Mouse (Mus musculus) embryonic facial prominence, embryonic 15.5 days (tissue): ENCODE results near the gene Apoa2. TPM values are rescaled to one million over a fixed set of nuclear protein-coding genes. Genes with fewer than 3 reads are reported as not detected.
A peak's percentile ranks its signal among the peaks of the same experiment; 100 is the strongest.

Experiments
- ATAC-seq: fragments of 200-750 bp; cut with Nextera tagmentation; 2 replicates; pipeline ENCODE4 v1.8.0; 2017; ENCODE audit warnings: low read depth, moderate TSS enrichment; ENCODE audit not compliant: insufficient number of reproducible peaks, low FRiP score, low TSS enrichment
- H3K27ac ChIP-seq: fragments of 300-500 bp; sonication (generic); replicated peaks from 2 replicates; pipeline ENCODE4 v1.5.1; 2015; ENCODE audit warnings: mild to moderate bottlenecking, inconsistent platforms
- H3K27me3 ChIP-seq: fragments of 300-500 bp; sonication (generic); 2 replicates; pipeline ENCODE4 v1.6.1; 2015; ENCODE audit warnings: inconsistent platforms
- H3K36me3 ChIP-seq: fragments of 300-500 bp; sonication (generic); 2 replicates; pipeline ENCODE4 v1.6.1; 2015; ENCODE audit warnings: mild to moderate bottlenecking, inconsistent platforms
- H3K4me1 ChIP-seq: fragments of 300-500 bp; sonication (generic); 2 replicates; pipeline ENCODE4 v1.6.1; 2015; ENCODE audit warnings: inconsistent platforms
- H3K4me2 ChIP-seq: fragments of 300-500 bp; sonication (generic); replicated peaks from 2 replicates; pipeline ENCODE4 v1.6.1; 2015; ENCODE audit warnings: mild to moderate bottlenecking, inconsistent platforms
- H3K4me3 ChIP-seq: fragments of 300-500 bp; sonication (generic); replicated peaks from 2 replicates; pipeline ENCODE4 v1.5.1; 2015; ENCODE audit warnings: mild to moderate bottlenecking, inconsistent platforms
- H3K9ac ChIP-seq: fragments of 300-500 bp; sonication (generic); 2 replicates; pipeline ENCODE4 v1.6.1; 2015; ENCODE audit warnings: inconsistent platforms
- H3K9me3 ChIP-seq: fragments of 300-500 bp; sonication (generic); replicated peaks from 2 replicates; pipeline ENCODE4 v1.6.1; 2016; ENCODE audit warnings: inconsistent platforms
- WGBS: fragments of 180-500 bp; shearing (Covaris S2); methylation state at CpG from one replicate; pipeline ENCODE4 v1.1.7; 2015; 5-methylcytosine and 5-hydroxymethylcytosine counted together
- polyA plus RNA-seq: library from polyadenylated mRNA; unstranded; fragments of >200 nt; fragmentation: Nextera tagmentation; extraction: Ambion mirVana; gene quantifications from 2 replicates; pipeline ENCODE4 v1.2.1, GENCODE M21; 2015

Apoa2 gene
- polyA plus RNA-seq, 1 experiment from 2014 or later, result 1.9 TPM

GRCm38 (mm10) chr1:171212854-171213253, 12.0 kb upstream of the Apoa2 start:
- Histone ChIP-seq H3K9me3 (no peaks in the 10 kb centered on the region), H3K4me2 (no peak overlapping the region), H3K36me3 (no peaks in the 10 kb centered on the region), H3K27me3 (no peaks in the 10 kb centered on the region), H3K4me1 (no peaks in the 10 kb centered on the region), H3K4me3 (no peak overlapping the region), H3K9ac (no peak overlapping the region), H3K27ac (no peak overlapping the region)
- no peak for ATAC-seq
- WGBS, result 39% methylated on average over 3 of the region's 3 CpGs

DNA sequence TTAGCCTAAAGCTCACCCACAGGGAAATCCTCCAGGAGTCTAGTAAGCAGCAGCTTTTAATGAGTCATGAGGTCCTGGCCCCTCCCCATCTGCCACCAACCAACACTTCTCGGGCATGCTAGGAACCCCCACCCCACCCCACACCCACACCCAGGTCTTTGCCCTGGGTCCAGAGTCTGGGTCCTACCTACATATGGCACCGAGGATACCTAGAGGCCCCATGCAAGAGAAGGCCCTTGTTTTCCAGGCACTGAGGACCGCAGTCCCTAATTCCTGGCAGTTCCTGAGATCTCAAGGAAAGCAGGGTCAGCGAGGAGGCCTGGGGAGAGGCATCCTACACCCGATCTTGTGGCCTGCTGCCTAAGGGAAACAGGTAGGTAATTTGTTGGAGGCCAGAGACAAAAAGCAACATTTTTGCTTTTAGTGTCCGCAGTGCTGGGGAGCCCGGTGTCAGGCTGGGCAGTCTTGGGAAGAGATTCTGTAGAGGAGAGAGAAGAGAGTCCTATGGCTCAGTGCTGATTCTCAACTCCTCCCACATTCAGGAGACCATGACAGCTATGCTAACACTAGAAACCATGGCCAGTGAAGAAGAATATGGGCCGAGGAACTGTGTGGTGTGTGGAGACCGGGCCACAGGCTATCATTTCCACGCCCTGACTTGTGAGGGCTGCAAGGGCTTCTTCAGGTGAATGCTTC, 10.9 kb upstream of the Apoa2 start, which contains the start of gene Nr1i3:
Gene Nr1i3, plus strand, starts transcription at position 170 of the 696 bp plus-strand sequence.
- Histone ChIP-seq H3K4me1 (no peaks in the 10 kb centered on the region), H3K9me3 (no peaks in the 10 kb centered on the region), H3K4me3 (no peak within 1 kb of the TSS), H3K27me3 (no peaks in the 10 kb centered on the region), H3K9ac (no peak within 1 kb of the TSS), H3K4me2 (no peak within 1 kb of the TSS), H3K27ac (no peak within 1 kb of the TSS), H3K36me3 (peaks cover 5% of the 10 kb centered on the region; the same call in 1 of the 2 replicates)
- ATAC-seq, result no peak
- WGBS, result 71% methylated on average over 10 of the region's 10 CpGs

DNA sequence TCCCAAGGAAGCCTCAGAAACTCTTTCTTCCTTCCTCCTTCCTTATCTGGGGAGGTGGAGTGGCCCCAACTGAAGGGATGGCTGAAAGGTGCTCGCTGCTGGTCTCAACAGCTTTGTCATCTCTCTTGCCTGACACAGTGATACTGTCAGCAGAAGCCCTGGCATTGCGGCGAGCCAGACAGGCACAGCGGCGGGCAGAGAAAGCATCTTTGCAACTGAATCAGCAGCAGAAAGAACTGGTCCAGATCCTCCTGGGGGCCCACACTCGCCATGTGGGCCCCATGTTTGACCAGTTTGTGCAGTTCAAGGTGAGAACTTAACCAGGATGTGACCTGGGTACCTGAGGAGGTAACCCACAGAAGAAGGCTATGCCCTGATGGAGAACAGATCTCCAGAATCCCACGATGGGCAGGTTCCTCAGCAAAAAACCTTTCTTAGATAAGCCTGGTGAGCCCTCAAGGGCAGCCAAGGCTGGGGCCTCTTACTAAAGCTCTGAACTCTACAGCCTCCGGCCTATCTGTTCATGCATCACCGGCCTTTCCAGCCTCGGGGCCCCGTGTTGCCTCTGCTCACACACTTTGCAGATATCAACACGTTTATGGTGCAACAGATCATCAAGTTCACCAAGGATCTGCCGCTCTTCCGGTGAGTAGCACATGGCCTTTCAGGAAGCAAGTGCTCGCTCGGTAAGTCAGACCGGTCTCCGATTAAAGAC, 8.5 kb upstream of the Apoa2 start:
- WGBS, result 86% methylated on average over 18 of the region's 18 CpGs
- Histone ChIP-seq H3K4me2 (no peak overlapping the region), H3K27ac (no peak overlapping the region), H3K4me1 (peaks cover 6% of the 10 kb centered on the region), H3K4me3 (no peak overlapping the region), H3K9me3 (no peaks in the 10 kb centered on the region), H3K36me3 (peaks cover 14% of the 10 kb centered on the region; the same call in 1 of the 2 replicates), H3K27me3 (no peaks in the 10 kb centered on the region), H3K9ac (no peak overlapping the region)
- no peak for ATAC-seq

GRCm38 (mm10) chr1:171220871-171221270, 4.0 kb upstream of the Apoa2 start:
- H3K9ac ChIP-seq, result no peak overlapping the region

GRCm38 (mm10) chr1:171221281-171222193, 3.3 kb upstream of the Apoa2 start:
- Histone ChIP-seq H3K36me3 (peaks cover 14% of the 10 kb centered on the region; the same call in 1 of the 2 replicates), H3K4me3 (peak overlapping the region; percentile 72), H3K4me2 (peak overlapping the region; percentile 86), H3K27ac (no peak overlapping the region), H3K9me3 (no peaks in the 10 kb centered on the region), H3K9ac (peak overlapping the region; percentile 31), H3K27me3 (no peaks in the 10 kb centered on the region), H3K4me1 (peaks cover 12% of the 10 kb centered on the region)
- no peak for ATAC-seq
- 6% methylated on average over 22 of the region's 22 CpGs for WGBS

More at GRCm38 (mm10) chr1:171220871-171221270, 4.0 kb upstream of the Apoa2 start:
- 4% methylated on average over 10 of the region's 10 CpGs for WGBS
- Histone ChIP-seq H3K9me3 (no peaks in the 10 kb centered on the region), H3K36me3 (peaks cover 14% of the 10 kb centered on the region; the same call in 1 of the 2 replicates), H3K4me1 (peaks cover 12% of the 10 kb centered on the region), H3K4me3 (peak overlapping the region; percentile 72; the same call in 1 of the 2 replicates), H3K27ac (no peak overlapping the region), H3K27me3 (no peaks in the 10 kb centered on the region), H3K4me2 (peak overlapping the region; percentile 86)
- no peak for ATAC-seq

DNA sequence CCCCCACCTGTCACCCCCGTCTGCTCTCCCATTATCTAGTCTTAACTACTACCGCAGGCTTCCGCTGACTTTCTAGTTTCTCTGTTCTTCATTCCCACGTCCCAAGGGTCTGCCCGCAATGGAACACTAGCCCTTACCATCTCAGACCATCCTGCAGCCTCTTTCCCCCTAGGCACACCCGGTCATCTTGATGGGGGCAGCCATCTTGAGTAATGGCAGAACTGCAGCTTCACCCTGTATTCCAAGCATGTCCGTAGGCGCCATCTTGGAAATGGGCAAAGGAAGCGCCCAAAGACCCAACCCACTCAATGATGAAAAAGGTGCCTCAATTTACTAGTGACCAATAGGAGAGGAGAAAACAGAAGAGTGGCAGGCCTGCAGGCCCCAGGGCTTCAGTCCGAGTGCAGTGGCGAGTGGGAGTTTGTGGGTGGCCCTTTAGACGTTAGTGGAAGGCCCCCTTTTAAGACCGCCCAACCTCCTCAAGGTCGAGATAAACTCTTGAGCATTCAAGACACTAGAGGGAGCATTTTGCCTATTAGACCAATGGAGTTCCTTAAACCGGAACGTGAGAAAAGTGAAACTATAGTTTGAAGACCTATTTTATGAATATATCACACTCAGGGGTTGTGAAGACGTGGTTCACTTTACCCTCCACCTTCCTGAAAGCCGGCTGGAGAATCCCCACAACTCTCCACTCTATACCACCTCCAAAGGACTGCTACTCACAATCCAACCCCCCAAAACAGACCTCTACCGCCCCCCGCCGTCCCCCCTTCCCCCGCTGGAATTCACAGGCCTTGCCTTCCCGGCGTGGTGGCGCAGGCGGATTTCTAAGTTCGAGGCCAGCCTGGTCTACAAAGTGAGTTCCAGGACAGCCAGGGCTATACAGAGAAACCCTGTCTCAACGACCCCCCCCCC, 2.4 kb upstream of the Apoa2 start, which contains the start of gene Tomm40l:
Gene Tomm40l, minus strand, starts transcription at position 277 of the 918 bp plus-strand sequence.
- Histone ChIP-seq H3K4me1 (peaks cover 12% of the 10 kb centered on the region), H3K9ac (peak within 1 kb of the TSS; percentile 31), H3K27me3 (no peaks in the 10 kb centered on the region), H3K36me3 (peaks cover 14% of the 10 kb centered on the region; the same call in 1 of the 2 replicates), H3K9me3 (no peaks in the 10 kb centered on the region), H3K27ac (peak within 1 kb of the TSS; percentile 94), H3K4me3 (peak within 1 kb of the TSS; percentile 72), H3K4me2 (peak within 1 kb of the TSS; percentile 86)
- WGBS, result under 1% methylated on average over 28 of the region's 28 CpGs
- ATAC-seq, result peak; percentile 97

DNA sequence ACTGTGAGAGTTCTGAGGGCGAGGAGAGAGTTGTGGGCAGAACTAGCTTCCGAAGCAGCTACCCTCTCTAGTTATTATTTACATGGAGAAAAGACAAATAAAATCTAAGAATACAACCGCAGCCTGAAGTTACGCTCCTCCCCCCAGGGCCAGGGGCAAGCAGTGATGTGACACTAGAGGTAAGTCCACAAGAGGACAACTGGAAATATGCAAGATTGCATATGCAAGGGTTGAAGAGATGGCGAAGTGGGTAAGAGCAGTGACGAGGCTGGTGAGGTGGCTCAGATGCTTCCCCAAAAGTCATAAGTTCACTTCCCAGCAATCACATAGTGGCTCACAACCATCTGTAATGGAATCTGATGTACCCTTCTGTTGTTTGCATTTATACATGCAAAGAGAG, 1.7 kb upstream of the Apoa2 start:
- WGBS, result 82% methylated on average over 6 of the region's 6 CpGs

GRCm38 (mm10) chr1:171223796-171224195, 1.1 kb upstream of the Apoa2 start:
- H3K9me3 ChIP-seq, result no peaks in the 10 kb centered on the region
- H3K4me3 ChIP-seq, result no peak overlapping the region
- WGBS, result 79% methylated on average over 2 of the region's 2 CpGs
- ATAC-seq, result no peak
- peaks cover 10% of the 10 kb centered on the region; the same call in 1 of the 2 replicates for H3K36me3 ChIP-seq
- no peak overlapping the region for H3K4me2 ChIP-seq
- no peaks in the 10 kb centered on the region for H3K27me3 ChIP-seq
- no peak overlapping the region for H3K27ac ChIP-seq
- peaks cover 12% of the 10 kb centered on the region for H3K4me1 ChIP-seq
- H3K9ac ChIP-seq, result no peak overlapping the region

More for the DNA sequence above, 1.7 kb upstream of the Apoa2 start:
- no peaks in the 10 kb centered on the region for H3K9me3 ChIP-seq
- H3K4me2 ChIP-seq, result peak overlapping the region; percentile 86
- H3K27me3 ChIP-seq, result no peaks in the 10 kb centered on the region
- peaks cover 12% of the 10 kb centered on the region for H3K4me1 ChIP-seq
- peak overlapping the region; percentile 94 for H3K27ac ChIP-seq
- peaks cover 11% of the 10 kb centered on the region; the same call in 1 of the 2 replicates for H3K36me3 ChIP-seq
- no peak for ATAC-seq
- H3K4me3 ChIP-seq, result peak overlapping the region; percentile 72
- H3K9ac ChIP-seq, result no peak overlapping the region

DNA sequence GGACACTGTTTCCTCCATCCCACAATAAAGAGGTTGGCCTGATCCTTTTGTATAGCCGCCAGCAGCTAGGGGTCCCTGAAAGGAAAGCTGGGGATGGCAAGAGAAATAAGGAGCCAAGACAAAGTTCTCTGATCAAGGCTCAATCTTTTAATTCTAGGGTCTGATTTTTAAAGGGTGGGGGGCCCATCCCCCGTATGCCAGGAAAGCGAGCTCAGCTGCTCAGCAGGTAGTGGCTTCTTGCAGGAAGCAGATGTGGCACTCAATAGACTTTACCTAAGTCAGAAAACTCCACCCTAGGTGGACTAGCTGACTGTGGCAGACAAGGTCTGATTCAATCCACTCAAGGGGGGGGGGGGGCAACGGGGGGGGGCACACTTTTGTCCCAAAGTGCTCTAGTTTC, 1.9 kb downstream of the Apoa2 start:
- peaks cover 13% of the 10 kb centered on the region for H3K4me1 ChIP-seq
- no peak for ATAC-seq
- no peaks in the 10 kb centered on the region for H3K36me3 ChIP-seq
- WGBS, result 57% methylated on average over 4 of the region's 4 CpGs
- H3K4me2 ChIP-seq, result no peak overlapping the region
- no peak overlapping the region for H3K9ac ChIP-seq
- H3K9me3 ChIP-seq, result no peaks in the 10 kb centered on the region
- no peaks in the 10 kb centered on the region for H3K27me3 ChIP-seq
- no peak overlapping the region for H3K4me3 ChIP-seq
- H3K27ac ChIP-seq, result no peak overlapping the region

GRCm38 (mm10) chr1:171227879-171228278, 3.0 kb downstream of the Apoa2 start:
- Histone ChIP-seq H3K4me1 (peaks cover 10% of the 10 kb centered on the region; the same call in 1 of the 2 replicates), H3K9me3 (no peaks in the 10 kb centered on the region), H3K9ac (no peak overlapping the region), H3K36me3 (no peaks in the 10 kb centered on the region), H3K27me3 (no peaks in the 10 kb centered on the region), H3K27ac (no peak overlapping the region), H3K4me2 (no peak overlapping the region), H3K4me3 (no peak overlapping the region)
- 100% methylated on average over 1 of the region's 1 CpGs for WGBS
- ATAC-seq, result no peak
